Mouse (Mus musculus) left cerebral cortex, postnatal 4 days (tissue): ENCODE results near the gene Tnfsf8. TPM values are rescaled to one million over a fixed set of nuclear protein-coding genes. Genes with fewer than 3 reads are reported as not detected.

Experiments used
- DNase-seq: peaks from one replicate; pipeline ENCODE4 v3.0.0-alpha.2; 2022
- intact Hi-C: fragments of 180-260 bp; cut with DNase I; formaldehyde crosslinking; loops from one replicate; pipeline ENCODE4 v1.15.1; 2025
- total RNA-seq, 2 experiments: library from RNA; stranded (reverse); gene quantifications; 2 replicates each; pipeline ENCODE4 v1.2.3; 2021

Tnfsf8 gene
- total RNA-seq, 2 experiments from 2014 or later, result not detected

GRCm38 (mm10) chr4:63843924-63844323 lies 17.2 kb downstream of the Tnfsf8 start:
- intact Hi-C loops, result loop anchor here (5.0 kb wide), 1 partner anchor 427 kb away; no protein-coding TSS in a partner anchor
- DNase-seq, result peak; percentile 14

DNA sequence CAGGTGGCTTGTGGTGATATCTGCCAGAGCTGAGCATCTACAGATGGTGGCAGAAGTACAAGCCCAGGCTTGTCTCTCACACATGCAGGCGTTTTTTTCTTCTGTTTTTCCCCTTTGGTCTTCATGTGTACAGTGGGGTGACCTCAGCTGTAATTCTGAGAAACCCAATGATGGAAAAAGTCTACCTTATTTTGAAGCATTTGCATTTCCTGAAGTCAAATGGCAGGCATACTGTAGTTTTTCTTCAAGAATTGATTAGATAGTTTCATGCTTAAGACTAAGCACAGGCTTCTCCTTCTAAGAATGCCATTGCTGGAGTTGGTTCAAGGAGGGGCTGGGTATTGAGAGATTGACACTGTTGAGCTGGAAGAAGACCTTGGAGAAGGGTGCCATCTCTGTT lies 18.9 kb downstream of the Tnfsf8 start:
- no peak for DNase-seq
- intact Hi-C loops, result loop anchor here (5.0 kb wide), 1 partner anchor 425 kb away; no protein-coding TSS in a partner anchor

DNA sequence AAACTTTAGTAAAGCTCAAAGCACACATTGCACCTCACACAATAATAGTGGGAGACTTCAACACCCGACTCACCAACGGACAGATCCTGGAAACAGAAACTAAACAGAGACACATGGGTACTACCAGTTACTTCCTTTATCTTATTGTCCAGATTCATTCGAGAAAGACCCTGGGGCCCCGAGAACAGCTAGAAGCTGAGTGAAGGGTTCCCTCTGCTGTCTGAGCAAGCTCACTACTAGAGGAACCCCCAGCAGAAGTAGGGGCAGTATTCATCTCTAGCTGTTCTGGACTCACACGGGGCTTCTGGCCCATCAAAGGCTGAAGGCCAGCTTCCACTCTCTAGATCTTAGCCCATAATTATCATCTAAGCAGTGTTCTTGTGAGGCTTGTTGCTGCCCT lies 20.7 kb downstream of the Tnfsf8 start:
- DNase-seq, result peak; percentile 35
- intact Hi-C loops, result loop anchor here (5.0 kb wide), 1 partner anchor 423 kb away; no protein-coding TSS in a partner anchor

DNA sequence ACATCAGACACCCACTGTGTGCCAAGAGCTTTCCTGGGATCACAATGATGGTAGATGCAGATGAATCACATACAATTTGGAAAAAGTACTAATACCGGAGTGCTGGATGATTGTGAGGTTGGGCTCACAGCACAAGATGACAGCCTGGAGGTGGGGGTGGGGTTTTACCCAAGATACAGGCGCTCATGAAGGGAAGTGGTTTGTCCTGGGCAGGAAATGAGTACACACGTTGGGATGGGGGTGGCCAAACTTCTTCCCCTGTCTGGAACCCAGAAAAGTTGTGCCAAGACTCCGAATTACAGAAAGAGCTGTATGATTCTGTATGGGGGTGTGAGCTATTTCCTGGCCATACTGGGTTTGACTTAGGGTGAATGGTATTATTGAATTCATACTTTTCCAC lies 38.0 kb downstream of the Tnfsf8 start:
- intact Hi-C loops, result no loop called here
- no peak for DNase-seq

DNA sequence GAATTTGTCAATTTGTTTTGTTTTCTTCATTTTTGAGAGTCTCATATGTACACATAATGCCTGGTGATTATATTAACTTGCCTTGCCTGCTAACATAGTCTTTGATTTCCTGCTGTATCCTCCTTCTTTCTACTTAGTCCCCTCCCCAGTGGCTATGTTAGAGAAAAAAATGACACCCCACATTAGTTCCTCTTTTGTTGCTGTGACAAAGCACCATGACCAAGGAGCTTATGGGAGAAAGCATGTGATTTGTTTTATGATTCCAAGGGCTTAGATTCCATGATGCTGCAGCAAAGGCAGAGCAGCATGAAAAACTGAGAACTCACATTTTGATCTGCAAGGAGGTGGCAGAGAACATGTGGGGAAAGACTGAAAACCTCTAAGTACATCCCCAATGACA lies 43.6 kb downstream of the Tnfsf8 start:
- DNase-seq, result no peak
- intact Hi-C loops, result no loop called here

DNA sequence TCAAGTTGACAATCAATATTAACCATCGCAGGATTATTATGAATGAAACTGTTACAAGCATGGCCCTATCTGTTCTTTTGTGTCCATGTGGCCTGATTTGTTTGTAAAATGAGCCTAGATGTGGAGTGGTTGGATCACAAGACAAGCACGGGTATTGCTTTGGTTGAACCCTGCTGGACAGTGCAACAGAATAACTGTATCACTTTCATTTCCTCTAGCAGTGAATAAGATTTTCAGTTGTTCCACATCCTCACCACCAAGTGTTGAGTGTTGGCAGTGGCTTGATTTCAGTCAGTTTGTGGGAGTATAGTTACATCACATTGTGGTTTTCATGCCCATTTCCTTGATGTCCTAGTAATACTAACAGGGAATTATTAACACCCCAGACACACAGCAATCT lies 45.5 kb downstream of the Tnfsf8 start:
- DNase-seq, result no peak
- intact Hi-C loops, result no loop called here

GRCm38 (mm10) chr4:63798083-63798482 lies 63.1 kb downstream of the Tnfsf8 start:
- DNase-seq, result no peak
- intact Hi-C loops, result no loop called here

GRCm38 (mm10) chr4:63796527-63796926 lies 64.6 kb downstream of the Tnfsf8 start:
- intact Hi-C loops, result no loop called here
- DNase-seq, result no peak

GRCm38 (mm10) chr4:63792328-63792727 lies 68.8 kb downstream of the Tnfsf8 start:
- intact Hi-C loops, result no loop called here
- no peak for DNase-seq

DNA sequence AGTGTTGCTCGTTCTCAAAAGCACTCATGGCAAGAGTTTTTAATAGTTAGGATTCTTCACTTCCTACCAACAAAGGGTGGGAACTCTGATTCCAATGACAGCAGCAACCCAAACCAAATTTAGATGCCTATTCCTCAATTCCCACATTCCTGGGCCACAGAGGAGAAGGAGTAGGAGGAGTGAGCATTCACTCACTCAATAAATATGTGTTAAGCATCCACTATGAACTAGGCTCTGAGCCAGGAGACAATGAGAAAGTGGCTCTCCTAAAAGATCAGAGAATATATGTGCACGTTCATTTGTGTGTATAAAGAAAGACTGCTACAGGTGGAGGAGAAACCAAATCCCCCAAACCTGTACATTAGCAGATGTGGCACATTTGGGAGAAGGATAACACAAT lies 75.7 kb downstream of the Tnfsf8 start:
- DNase-seq, result no peak
- intact Hi-C loops, result no loop called here

DNA sequence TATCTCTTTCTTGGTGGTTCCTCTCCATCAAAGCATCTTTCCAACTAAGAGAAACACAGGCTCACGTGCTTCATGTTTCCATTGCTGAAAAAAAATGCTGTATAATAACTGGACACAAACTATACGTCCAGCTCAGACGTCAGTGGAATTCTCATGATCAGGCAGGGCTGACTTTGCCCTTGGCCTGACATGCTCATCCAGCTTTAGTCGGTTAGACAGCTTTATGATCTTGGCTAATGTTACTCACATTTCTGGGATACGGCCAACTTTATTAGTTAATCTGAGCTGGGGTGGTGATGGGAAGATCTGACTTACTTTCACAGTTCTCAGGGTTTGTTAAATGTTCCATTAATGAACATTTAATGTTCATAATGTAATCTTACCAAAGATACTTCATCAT lies 77.3 kb downstream of the Tnfsf8 start:
- intact Hi-C loops, result no loop called here
- no peak for DNase-seq

GRCm38 (mm10) chr4:63782970-63783613 lies 78.1 kb downstream of the Tnfsf8 start:
- DNase-seq, result no peak
- intact Hi-C loops, result no loop called here

Other genes starting within 250 kb of the Tnfsf8 start
- gene Tex48, start 238.9 kb downstream of the Tnfsf8 start, total RNA-seq, result not detected
- gene Gm11214, start 198.0 kb downstream of the Tnfsf8 start, total RNA-seq, result not detected
- not detected for gene Tnfsf15, start 116.2 kb downstream of the Tnfsf8 start, total RNA-seq
- 100 to 1,000 TPM; 122 to 128 TPM for gene Tnc, start 185.7 kb upstream of the Tnfsf8 start, total RNA-seq